Mouse (Mus musculus): ENCODE measurements around the gene Aqp6.

- TF ChIP-seq POLR2A (IDR thresholded peaks at IDR 0.05; ENCODE audit: extremely low read depth, insufficient read depth, low read length): no peak
- no peak for TF ChIP-seq CTCF (IDR thresholded peaks at IDR 0.05; ENCODE audit: extremely low read depth, insufficient read depth, low read length)
These were observed 32.1 kb upstream of the Aqp6 start for GRCm38 (mm10) chr15:99569123-99569522.

Measured in cortical plate, adult 2 months (tissue).